Mouse (Mus musculus) embryonic fibroblast, embryonic 13.5 days (primary cell): ENCODE data around the gene Zswim1.
"Not testable (repeated sequence)": the region's sequence is repeated elsewhere in the genome, so short reads cannot be mapped to it uniquely, and the experiment has no call there.

ENCODE experiments used
- CTCF ChIP-seq: IDR thresholded peaks from 2 replicates; pipeline ENCODE4 v1.5.1; 2011; ENCODE audit warnings: mild to moderate bottlenecking, control low read depth, low read length, moderate library complexity, borderline replicate concordance; ENCODE audit not compliant: insufficient read depth
- POLR2A ChIP-seq: IDR thresholded peaks from 2 replicates; pipeline ENCODE4 v1.6.1; 2011; ENCODE audit warnings: low read depth, mild to moderate bottlenecking, control low read depth, low read length, moderate library complexity

- not testable (repeated sequence) for TF ChIP-seq CTCF, POLR2A
Measured at GRCm38 (mm10) chr2:164875648-164876047, 53.2 kb downstream of the Zswim1 start.
